Mouse (Mus musculus) urinary bladder, postnatal 4 days (tissue): ENCODE data around the gene Cacna1b.

Source experiments
- DNase-seq, 2 experiments: peaks; one replicate each; pipeline ENCODE4 v3.0.0; 2021 to 2022; ENCODE audit warnings: low spot score in 2 of 2

Gene Cacna1b

GRCm38 (mm10) chr2:24719645-24720379, 43.1 kb downstream of the Cacna1b start:
- DNase-seq, result peak in 1 of 2 experiments; percentile 12

- DNase-seq, result peak in 1 of 2 experiments; percentile 14
Observed at GRCm38 (mm10) chr2:24718906-24719305, 44.0 kb downstream of the Cacna1b start.

DNA sequence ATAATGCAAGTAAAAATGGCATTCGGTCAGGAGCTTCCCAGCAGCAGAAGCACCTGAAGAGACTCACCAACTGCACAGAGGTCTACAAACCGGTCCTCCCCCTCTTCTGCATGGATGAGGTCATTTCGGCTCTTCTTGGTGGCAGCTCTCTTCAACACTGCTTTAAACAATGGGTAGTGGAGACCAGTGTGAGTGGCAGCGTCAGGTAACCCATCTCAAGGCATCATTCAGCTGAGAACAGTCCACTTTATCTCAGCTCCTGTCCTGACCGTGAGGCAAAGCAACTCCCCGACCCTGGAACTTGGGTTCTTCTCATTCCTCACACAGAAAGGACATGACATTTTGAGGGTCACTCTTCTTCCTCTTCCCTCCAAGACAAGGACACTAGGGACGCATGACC, 45.0 kb downstream of the Cacna1b start:
- peak in 1 of 2 experiments; percentile 8 for DNase-seq

DNA sequence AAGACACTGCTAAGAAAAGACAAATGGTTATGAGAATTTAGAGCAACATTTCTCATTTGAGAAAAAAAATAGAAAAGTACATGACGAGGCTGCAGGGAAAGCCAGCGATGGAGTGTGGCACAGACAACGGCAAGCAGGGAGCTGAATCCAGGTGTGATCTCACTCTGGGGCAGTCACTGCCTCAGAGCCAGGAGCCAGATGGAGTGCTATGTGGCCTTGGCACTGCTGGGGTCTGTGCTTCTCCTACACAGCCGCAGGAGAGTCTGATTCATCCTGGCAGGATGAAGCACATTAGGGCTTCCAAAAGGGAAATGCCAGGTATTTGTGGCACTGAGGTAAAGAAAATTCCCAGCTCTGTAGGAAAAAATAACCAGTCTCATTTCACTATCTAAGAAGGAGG, 45.5 kb downstream of the Cacna1b start:
- DNase-seq, result no peak

DNA sequence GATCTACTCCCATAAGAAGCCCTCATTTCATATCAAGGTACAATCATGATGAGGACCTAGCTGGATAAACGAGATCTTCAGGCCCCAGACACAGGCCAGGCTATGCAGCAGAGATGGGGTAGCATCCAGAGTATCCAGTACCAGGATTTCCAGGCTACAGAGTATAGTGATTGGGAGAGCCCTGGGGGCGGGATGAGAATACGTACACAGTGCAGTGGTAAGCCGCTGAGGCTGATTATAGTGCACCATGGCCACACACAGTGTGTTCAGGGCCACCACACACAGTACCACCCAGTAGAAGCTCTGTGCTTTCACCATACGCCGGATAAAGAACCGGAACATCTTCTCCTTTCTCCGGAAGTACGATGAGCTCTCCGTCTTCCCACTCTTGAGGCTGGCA, 57.0 kb downstream of the Cacna1b start:
- peak; percentile 7 to 25 for DNase-seq

GRCm38 (mm10) chr2:24702208-24702957, 60.6 kb downstream of the Cacna1b start:
- peak; percentile 15 to 54 for DNase-seq

DNA sequence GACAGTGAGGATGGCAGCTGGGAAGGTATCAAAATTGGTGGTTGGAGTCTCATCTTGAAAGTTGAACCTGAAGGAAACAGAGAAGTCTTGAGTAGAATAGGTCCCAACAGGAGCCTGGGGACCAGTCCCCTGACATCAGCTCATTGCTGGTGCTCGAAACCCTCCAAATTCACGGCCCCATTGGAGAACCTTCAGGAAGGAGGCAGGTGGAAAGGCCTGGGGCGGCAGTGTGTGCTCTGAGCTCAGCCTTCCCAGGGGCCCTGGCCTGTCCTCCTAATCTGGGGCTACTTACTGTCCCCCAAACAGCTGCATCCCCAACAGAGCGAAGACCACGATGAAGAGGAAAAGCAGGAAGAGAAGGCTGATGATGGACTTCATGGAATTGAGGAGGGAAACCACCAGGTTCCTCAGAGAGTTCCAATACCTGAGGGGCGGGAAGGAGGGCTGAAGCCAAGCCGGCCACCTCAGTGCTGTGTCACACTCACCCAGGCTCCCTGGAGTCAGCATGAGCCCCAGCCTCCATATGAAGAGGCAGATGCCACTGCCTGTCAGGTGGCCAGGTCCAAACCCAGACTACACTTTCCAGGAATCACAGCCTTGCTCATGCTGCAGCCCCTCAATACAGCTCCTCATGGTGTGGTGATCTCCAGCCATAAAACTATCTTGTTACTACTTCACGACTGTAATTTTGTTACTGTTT, 65.5 kb downstream of the Cacna1b start:
- DNase-seq, result peak; percentile 15 to 57

GRCm38 (mm10) chr2:24692371-24692770, 70.6 kb downstream of the Cacna1b start:
- DNase-seq, result peak; percentile 12 to 56

DNA sequence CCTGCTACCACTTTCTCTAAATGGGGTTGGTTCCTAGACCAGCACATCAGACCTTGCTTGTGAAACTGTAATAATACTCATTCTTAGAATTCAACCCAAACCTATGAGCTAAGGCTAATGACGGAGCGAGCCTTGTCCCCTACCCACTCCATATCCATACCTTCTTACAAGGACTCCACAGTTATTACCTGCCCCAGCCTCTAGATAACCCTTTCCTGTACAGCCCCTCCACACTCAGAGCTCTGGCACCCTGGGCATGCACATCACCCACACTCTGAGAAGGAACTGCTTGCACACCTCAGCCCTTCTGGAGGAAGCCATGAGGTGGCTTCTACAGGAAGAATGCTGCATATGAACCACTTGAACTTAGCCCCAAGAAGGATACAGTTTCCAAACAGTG, 72.6 kb downstream of the Cacna1b start:
- DNase-seq, result peak; percentile 8 to 35

DNA sequence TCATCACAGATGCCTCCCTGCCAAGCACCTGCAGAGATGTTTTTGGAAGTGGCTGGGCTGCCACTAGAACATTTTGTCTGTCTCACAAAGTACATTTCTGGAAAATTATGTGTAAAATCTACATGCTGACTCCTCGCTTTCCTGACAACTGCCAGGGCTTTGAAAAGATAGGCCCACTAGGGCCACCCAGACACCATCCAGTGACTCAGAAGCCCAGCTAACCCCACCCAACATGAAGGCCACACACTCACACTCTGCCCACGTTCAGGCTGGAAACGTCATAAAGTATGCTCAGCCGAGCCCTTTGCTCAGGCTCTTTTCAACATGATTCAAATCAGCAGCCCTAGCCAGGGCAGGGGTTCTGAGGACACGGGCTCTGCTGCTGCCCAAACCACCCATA, 77.6 kb downstream of the Cacna1b start:
- peak in 1 of 2 experiments; percentile 44 for DNase-seq

- peak in 1 of 2 experiments; percentile 36 for DNase-seq
Observed at GRCm38 (mm10) chr2:24684796-24685195, 78.2 kb downstream of the Cacna1b start.

DNA sequence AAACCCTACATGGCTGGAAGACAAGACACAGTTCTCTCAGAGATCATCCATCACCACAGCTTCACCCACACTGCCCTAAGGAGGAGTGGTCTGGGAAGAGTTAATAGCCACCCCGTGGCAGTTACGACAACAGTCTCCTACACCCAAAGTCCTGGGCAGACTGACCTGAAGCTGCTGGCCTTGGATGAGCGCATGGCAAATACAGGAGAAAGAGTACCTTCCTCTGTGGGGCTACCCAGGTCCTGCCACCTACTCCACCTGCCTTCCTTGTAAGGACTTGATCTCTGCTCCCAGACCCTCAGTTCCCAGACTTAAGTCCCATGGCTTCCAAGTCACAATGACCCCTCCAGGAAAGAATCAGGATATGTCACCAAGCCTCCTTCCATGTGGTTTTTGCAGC, 79.7 kb downstream of the Cacna1b start:
- DNase-seq, result no peak

DNA sequence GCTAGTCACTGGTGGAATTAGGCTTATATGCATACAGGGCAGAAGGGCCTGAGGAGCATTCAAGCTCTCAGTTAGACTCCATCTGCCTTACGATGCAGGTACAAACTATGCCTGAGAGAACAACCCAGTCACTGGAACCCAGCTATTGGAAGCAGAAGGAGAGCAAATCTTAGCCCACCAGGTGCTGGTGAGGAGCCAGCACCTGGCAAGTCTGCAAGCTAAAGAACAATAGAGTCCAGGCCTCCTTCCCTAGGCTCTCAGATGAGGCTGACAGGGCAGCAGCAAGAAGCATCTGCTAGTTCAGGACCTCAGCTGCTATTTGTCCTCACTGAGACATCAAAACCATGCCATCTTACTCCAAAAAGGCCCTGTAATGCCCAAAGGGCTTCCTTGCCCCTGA, 82.2 kb downstream of the Cacna1b start:
- no peak for DNase-seq

DNA sequence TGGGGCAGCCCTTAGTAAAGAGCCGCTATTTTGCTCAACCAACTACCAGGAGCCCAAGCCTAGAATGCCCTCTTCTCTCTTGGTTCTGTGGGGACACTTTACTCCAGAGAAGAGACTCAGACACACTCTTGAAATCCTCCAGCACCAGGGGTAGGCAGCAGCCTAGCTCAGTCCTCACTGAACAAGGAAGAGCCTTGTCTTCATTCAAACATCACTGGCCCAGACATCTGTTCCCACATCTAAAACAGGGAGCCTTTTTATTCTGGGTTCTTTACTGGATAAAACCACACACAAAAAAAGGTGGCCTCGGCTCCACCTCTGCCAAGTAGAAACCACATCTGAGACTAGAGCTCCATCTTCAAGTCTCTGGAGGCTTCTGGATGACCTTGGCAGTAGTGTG, 82.8 kb downstream of the Cacna1b start:
- no peak for DNase-seq

DNA sequence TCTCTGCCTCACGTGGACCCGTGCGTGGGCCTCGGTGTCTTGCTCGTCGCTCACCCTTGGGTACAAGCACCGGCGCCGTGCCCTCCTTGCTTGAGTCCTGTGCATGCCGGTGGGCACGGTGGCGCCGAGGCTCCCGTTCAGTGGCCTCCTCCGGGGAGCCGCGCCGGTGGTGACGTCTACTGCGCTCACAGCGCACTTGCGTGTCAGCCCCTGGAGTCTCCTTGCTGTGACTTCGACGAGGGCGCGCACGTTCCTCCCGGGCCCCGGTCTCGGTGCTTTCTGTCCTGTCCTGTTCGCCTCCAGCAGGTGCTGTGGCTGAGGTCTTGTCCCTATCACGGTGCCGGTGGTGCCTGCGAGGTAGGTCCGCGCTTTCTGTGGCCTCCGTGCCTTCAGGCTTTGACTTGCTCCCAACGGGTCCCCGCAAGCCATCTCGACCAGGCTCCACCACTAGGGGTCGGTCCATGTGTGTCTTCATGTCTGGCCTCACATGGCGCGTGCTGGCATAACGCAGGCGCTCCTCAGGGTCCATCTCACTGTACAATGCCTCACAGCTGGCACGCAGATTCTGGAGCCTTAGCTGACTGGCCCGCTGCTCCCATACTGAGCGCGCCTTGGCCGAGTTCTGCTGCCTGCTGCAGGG, 83.8 kb downstream of the Cacna1b start:
- no peak for DNase-seq

- no peak for DNase-seq
Observed at GRCm38 (mm10) chr2:24678538-24678937, 84.4 kb downstream of the Cacna1b start.

DNA sequence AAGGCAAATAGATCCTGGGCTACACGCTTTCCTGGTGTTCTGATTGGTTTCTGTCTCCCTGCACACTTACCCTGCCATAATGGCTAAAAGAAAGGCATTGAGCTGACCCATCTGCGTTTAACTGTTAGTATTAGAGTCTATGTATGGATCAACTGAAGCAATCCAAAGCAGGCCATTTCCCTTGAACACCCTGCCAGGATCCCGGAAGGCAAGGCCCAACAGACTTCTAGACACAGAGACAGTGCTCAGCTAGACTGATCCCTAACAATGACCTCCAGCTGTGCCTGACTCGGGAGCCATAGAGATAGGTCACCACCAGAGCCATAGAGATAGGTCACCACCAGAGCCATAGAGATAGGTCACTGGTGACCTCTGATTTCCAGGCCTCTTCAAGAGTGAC, 84.8 kb downstream of the Cacna1b start:
- DNase-seq, result no peak

- no peak for DNase-seq
Observed at GRCm38 (mm10) chr2:24677629-24678028, 85.3 kb downstream of the Cacna1b start.

DNA sequence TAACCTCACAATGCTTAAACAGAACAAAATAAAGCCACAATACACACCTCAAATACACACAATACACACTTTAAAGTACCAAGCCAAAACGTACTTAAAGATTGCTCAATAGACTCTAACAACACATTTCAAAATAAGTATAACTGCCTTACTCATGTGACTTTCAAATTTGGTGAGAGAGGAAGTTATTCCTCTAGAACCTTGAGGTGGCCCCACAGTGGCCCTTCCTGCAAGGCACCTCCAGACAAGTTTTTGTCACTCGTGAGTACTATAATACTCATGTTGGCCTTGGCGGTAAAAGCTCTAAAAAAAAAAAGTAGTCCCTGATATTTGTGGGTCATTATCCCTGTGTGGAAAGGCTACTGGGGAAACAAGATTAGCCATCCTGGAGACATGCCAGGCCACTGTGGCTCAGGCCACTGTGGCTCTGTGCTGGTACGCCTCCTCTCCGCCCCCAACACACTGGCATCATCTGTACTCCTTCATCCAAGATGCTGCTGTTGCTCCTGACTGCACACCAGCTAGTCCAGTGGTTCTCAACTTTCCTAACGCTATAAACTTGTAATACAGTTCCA, 88.4 kb downstream of the Cacna1b start:
- DNase-seq, result peak in 1 of 2 experiments; percentile 47

- no peak for DNase-seq
Observed at GRCm38 (mm10) chr2:24668598-24668997, 94.4 kb downstream of the Cacna1b start.

- no peak for DNase-seq
Observed at GRCm38 (mm10) chr2:24664678-24665257, 98.2 kb downstream of the Cacna1b start.
